ENCODE assay signal across 16 mouse cellular contexts in genomic region chr3:42908404-42908803, GRCm38 (mm10).
A peak's percentile ranks its signal among the peaks of the same experiment; 100 is the strongest.
DNase-seq lines count a peak whose midpoint lies in the region; ATAC-seq lines count a peak whose summit lies in the region.
"Had no signal": no experiment of that assay in that cellular context is flagged by ENCODE, and none has a peak within 500 bp of the region (broad histone marks: within the 10 kb centered on the region; RNA-seq: fewer than 3 reads in every experiment).

No protein-coding gene starts in this region.

- no peaks in the 10 kb centered on the region for H3K27me3 ChIP-seq in hindbrain, embryonic 12.5 days
- no peaks in the 10 kb centered on the region for H3K27me3 ChIP-seq in midbrain, embryonic 14.5 days (ENCODE audit: control insufficient read depth, insufficient read depth, low read length)
- H3K27me3 ChIP-seq: liver, embryonic 12.5 days had no signal

- peak; percentile 89 for ATAC-seq in hindbrain, embryonic 12.5 days (ENCODE audit: low FRiP score)
- peak; percentile 76 for ATAC-seq in midbrain, embryonic 14.5 days (ENCODE audit: low FRiP score, low TSS enrichment)
- ATAC-seq: activated CD4-positive, CD25-positive, alpha-beta regulatory T cell, adult 4 months; liver, embryonic 12.5 days had no signal

- no peaks in the 10 kb centered on the region for H3K9me3 ChIP-seq in hindbrain, embryonic 12.5 days (replicated peaks)
- no peaks in the 10 kb centered on the region for H3K9me3 ChIP-seq in midbrain, embryonic 14.5 days (ENCODE audit: control insufficient read depth, low read length)
- H3K9me3 ChIP-seq: liver, embryonic 12.5 days had no signal

- no peak overlapping the region for H3K9ac ChIP-seq in hindbrain, embryonic 12.5 days
- H3K9ac ChIP-seq in midbrain, embryonic 14.5 days (replicated peaks; ENCODE audit: low read length), result no peak overlapping the region
- H3K9ac ChIP-seq: liver, embryonic 12.5 days had no signal

- no peak overlapping the region for H3K27ac ChIP-seq in hindbrain, embryonic 12.5 days
- H3K27ac ChIP-seq in midbrain, embryonic 14.5 days (replicated peaks; ENCODE audit: low read depth, low read length), result no peak overlapping the region
- H3K27ac ChIP-seq: heart, adult 2 months; liver, embryonic 12.5 days had no signal

- no peak overlapping the region for H3K4me2 ChIP-seq in hindbrain, embryonic 12.5 days (replicated peaks)
- no peak overlapping the region for H3K4me2 ChIP-seq in midbrain, embryonic 14.5 days (ENCODE audit: low read length)
- H3K4me2 ChIP-seq: liver, embryonic 12.5 days had no signal

- peaks cover 3% of the 10 kb centered on the region; the same call in 1 of the 2 replicates for H3K4me1 ChIP-seq in hindbrain, embryonic 12.5 days
- H3K4me1 ChIP-seq in midbrain, embryonic 14.5 days (ENCODE audit: control insufficient read depth, insufficient read depth, low read length), result peaks cover 7% of the 10 kb centered on the region
- H3K4me1 ChIP-seq: liver, embryonic 12.5 days had no signal

- no peak overlapping the region for H3K4me3 ChIP-seq in hindbrain, embryonic 12.5 days
- no peak overlapping the region for H3K4me3 ChIP-seq in midbrain, embryonic 14.5 days (replicated peaks; ENCODE audit: low read depth, low read length)
- H3K4me3 ChIP-seq: heart, adult 2 months; liver, embryonic 12.5 days; myocyte had no signal

- DNase-seq in Muller cell, postnatal 12 days (ENCODE audit: inconsistent ontology term), result peak; percentile 40
- peak; percentile 25 for DNase-seq in embryo, embryonic 9.5 days (ENCODE audit: extremely low spot score)
- DNase-seq in midbrain, embryonic 14.5 days, result peak; percentile 75
- no peak for DNase-seq in right cerebral cortex, postnatal 36 days (ENCODE audit: low spot score in 2 of 2)
- no peak for DNase-seq in adrenal gland, adult (ENCODE audit: inconsistent age in 2 of 2, low spot score in 1 of 2)
- no peak for DNase-seq in lung, postnatal 14 days
- no peak for DNase-seq in layer of hippocampus, adult 11-12 months (ENCODE audit: low spot score)
- DNase-seq: cerebellum, adult 9-10 months; heart, adult 2 months; kidney, adult 2 months; lung, postnatal 10 days; thymus, postnatal 14 days had no signal

- no peaks in the 10 kb centered on the region for H3K36me3 ChIP-seq in hindbrain, embryonic 12.5 days
- no peaks in the 10 kb centered on the region for H3K36me3 ChIP-seq in midbrain, embryonic 14.5 days (ENCODE audit: control insufficient read depth, insufficient read depth, low read length)
- H3K36me3 ChIP-seq: liver, embryonic 12.5 days had no signal

Comparison
In these comparisons a context has a peak if more than half of its experiments do, and no peak if none do; other contexts are left out.
1. DNase-seq: peak in Muller cell, postnatal 12 days (single experiment), embryo, embryonic 9.5 days (single experiment) and midbrain, embryonic 14.5 days (single experiment); none in right cerebral cortex, postnatal 36 days (0 of 2), adrenal gland, adult (0 of 2), lung, postnatal 14 days (single experiment) and layer of hippocampus, adult 11-12 months (single experiment).